Comparison of ENCODE assay signal across 19 mouse cellular contexts in the genomic region with DNA sequence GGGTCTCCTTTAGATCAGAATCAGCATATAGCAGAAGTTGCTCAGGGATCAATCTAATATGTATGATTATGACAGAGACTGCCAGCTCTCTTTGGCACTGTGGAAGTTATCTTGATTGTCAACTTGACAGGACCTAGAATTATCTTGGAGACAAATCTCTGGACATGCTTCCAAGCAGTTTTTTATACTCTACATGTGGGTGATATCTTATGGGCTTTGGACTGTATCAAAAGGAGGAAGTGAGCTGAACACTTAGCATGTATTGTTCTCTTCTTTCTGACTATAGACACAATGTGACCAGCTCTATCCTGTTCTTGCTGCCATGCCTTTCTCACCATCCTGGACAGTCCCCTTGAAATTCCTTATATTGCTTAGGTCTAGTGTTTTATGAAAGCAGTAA. TPM values are rescaled to one million over a fixed set of nuclear protein-coding genes. Genes with fewer than 3 reads are reported as not detected.
"Had no signal": no experiment of that assay in that cellular context is flagged by ENCODE, and none has a peak within 500 bp of the region (broad histone marks: within the 10 kb centered on the region; RNA-seq: fewer than 3 reads in every experiment).

No protein-coding gene starts in this region.

- H3K36me3 ChIP-seq: midbrain, embryonic 12.5 days; neural tube, embryonic 12.5 days had no signal

- DNase-seq: lung, adult 18-20 months; lung, embryonic 14.5 days; lung, postnatal 10 days; lung, postnatal 4 days; midbrain, embryonic 14.5 days; retina, postnatal 1 day; right cerebral cortex, adult 18-20 months; right cerebral cortex, postnatal 25 days; right cerebral cortex, postnatal 4 days; spleen, adult 18-20 months; thymus, adult 18-20 months; thymus, postnatal 14 days; thymus, postnatal 36 days had no signal

- H3K4me3 ChIP-seq: megakaryocyte, embryonic 14.5 days; midbrain, embryonic 12.5 days; neural tube, embryonic 12.5 days had no signal

- H3K9ac ChIP-seq: liver, embryonic 14.5 days; lung, embryonic 14.5 days; midbrain, embryonic 12.5 days; neural tube, embryonic 12.5 days had no signal

- H3K4me1 ChIP-seq: megakaryocyte, embryonic 14.5 days; midbrain, embryonic 12.5 days; neural tube, embryonic 12.5 days had no signal

- ATAC-seq: midbrain, embryonic 16.5 days had no signal

- H3K27me3 ChIP-seq: megakaryocyte, embryonic 14.5 days; midbrain, embryonic 12.5 days; neural tube, embryonic 12.5 days had no signal

- H3K27ac ChIP-seq: liver, embryonic 14.5 days; midbrain, embryonic 12.5 days; neural tube, embryonic 12.5 days had no signal

- H3K9me3 ChIP-seq: megakaryocyte, embryonic 14.5 days; midbrain, embryonic 12.5 days; neural tube, embryonic 12.5 days had no signal

- H3K4me2 ChIP-seq: lung, embryonic 14.5 days; midbrain, embryonic 12.5 days; neural tube, embryonic 12.5 days had no signal

RNA-seq across cellular contexts. Expression of gene Ptprn2, which starts 11.8 kb away (rescaled TPM):
- total RNA-seq: monocyte, adult 5-6 weeks had no signal
